Mouse (Mus musculus): Measurements from ENCODE around the gene Xrcc1. TPM values are rescaled to one million over a fixed set of nuclear protein-coding genes. Genes with fewer than 3 reads are reported as not detected.
"Not testable (repeated sequence)": the region's sequence is repeated elsewhere in the genome, so short reads cannot be mapped to it uniquely, and the experiment has no call there.

The Xrcc1 gene
- polyA plus RNA-seq (2017; shearing (Covaris generic)), result 10 to 100 TPM; 19.9 to 30.3 TPM

- ATAC-seq, result no peak
Measured at GRCm38 (mm10) chr7:24546068-24546614, at the start of gene Xrcc1, which contains the start of gene Pinlyp. Gene Xrcc1, plus strand, starts transcription at chr7:24546289. Gene Pinlyp, minus strand, starts transcription at chr7:24546118.

- ATAC-seq, result no peak
Measured at GRCm38 (mm10) chr7:24499856-24500577, 46.1 kb upstream of the Xrcc1 start.

GRCm38 (mm10) chr7:24500929-24501328, 45.2 kb upstream of the Xrcc1 start:
- no peak for ATAC-seq

GRCm38 (mm10) chr7:24501492-24501891, 44.6 kb upstream of the Xrcc1 start:
- no peak for ATAC-seq

GRCm38 (mm10) chr7:24504004-24504403, 42.1 kb upstream of the Xrcc1 start:
- ATAC-seq, result no peak

- no peak for ATAC-seq
Measured at GRCm38 (mm10) chr7:24504868-24505267, 41.2 kb upstream of the Xrcc1 start.

GRCm38 (mm10) chr7:24505447-24506064, 40.5 kb upstream of the Xrcc1 start:
- ATAC-seq, result no peak

- no peak for ATAC-seq
Measured at GRCm38 (mm10) chr7:24506065-24506459, 40.0 kb upstream of the Xrcc1 start.

GRCm38 (mm10) chr7:24506476-24506837, 39.6 kb upstream of the Xrcc1 start:
- ATAC-seq, result no peak

GRCm38 (mm10) chr7:24506838-24507725, 39.0 kb upstream of the Xrcc1 start, which contains the start of gene Zfp428:
Gene Zfp428, plus strand, starts transcription at chr7:24507006.
- peak; percentile 28 for ATAC-seq

GRCm38 (mm10) chr7:24507726-24508114, 38.4 kb upstream of the Xrcc1 start:
- no peak for ATAC-seq

- ATAC-seq, result no peak
Measured at GRCm38 (mm10) chr7:24512355-24512754, 33.7 kb upstream of the Xrcc1 start, which contains the start of gene AC161166.1. Gene AC161166.1, minus strand, starts transcription at chr7:24512455.

- not testable (repeated sequence) for ATAC-seq
Measured at GRCm38 (mm10) chr7:24516319-24516718, 29.8 kb upstream of the Xrcc1 start.

- ATAC-seq, result no peak
Measured at GRCm38 (mm10) chr7:24517077-24517476, 29.0 kb upstream of the Xrcc1 start.

- no peak for ATAC-seq
Measured at GRCm38 (mm10) chr7:24517654-24518053, 28.4 kb upstream of the Xrcc1 start.

- ATAC-seq, result no peak
Measured at GRCm38 (mm10) chr7:24519130-24519529, 27.0 kb upstream of the Xrcc1 start.

- not testable (repeated sequence) for ATAC-seq
Measured at GRCm38 (mm10) chr7:24520054-24520453, 26.0 kb upstream of the Xrcc1 start.

GRCm38 (mm10) chr7:24522805-24523204, 23.3 kb upstream of the Xrcc1 start:
- no peak for ATAC-seq

GRCm38 (mm10) chr7:24523723-24524122, 22.4 kb upstream of the Xrcc1 start:
- no peak for ATAC-seq

GRCm38 (mm10) chr7:24524978-24525377, 21.1 kb upstream of the Xrcc1 start:
- ATAC-seq, result no peak

GRCm38 (mm10) chr7:24525686-24526420, 20.2 kb upstream of the Xrcc1 start:
- ATAC-seq, result no peak

- ATAC-seq, result no peak
Measured at GRCm38 (mm10) chr7:24528861-24529260, 17.2 kb upstream of the Xrcc1 start.

Measured in activated CD4-positive, CD25-positive, alpha-beta regulatory T cell, adult 4 months (primary cell).